Mouse (Mus musculus) hindbrain, embryonic 12.5 days (tissue): ENCODE data around the gene Dse. TPM values are rescaled to one million over a fixed set of nuclear protein-coding genes. Genes with fewer than 3 reads are reported as not detected.

Source experiments
- ATAC-seq: fragments of 200-750 bp; cut with Nextera tagmentation; 2 replicates; pipeline ENCODE4 v1.8.0; 2017; ENCODE audit warnings: moderate TSS enrichment; ENCODE audit not compliant: low FRiP score
- H3K27ac ChIP-seq: fragments of 300-500 bp; sonication (generic); 2 replicates; pipeline ENCODE4 v1.5.1; 2016; ENCODE audit warnings: mild to moderate bottlenecking
- H3K27me3 ChIP-seq: fragments of 300-500 bp; sonication (generic); 2 replicates; pipeline ENCODE4 v1.6.1; 2016; ENCODE audit warnings: mild to moderate bottlenecking
- H3K36me3 ChIP-seq: fragments of 300-500 bp; sonication (generic); 2 replicates; pipeline ENCODE4 v1.6.1; 2016; ENCODE audit warnings: mild to moderate bottlenecking
- H3K4me1 ChIP-seq: fragments of 300-500 bp; sonication (generic); 2 replicates; pipeline ENCODE4 v1.6.1; 2016
- H3K4me2 ChIP-seq: fragments of 300-500 bp; sonication (generic); replicated peaks from 2 replicates; pipeline ENCODE4 v1.6.1; 2016; ENCODE audit warnings: mild to moderate bottlenecking
- H3K4me3 ChIP-seq: fragments of 300-500 bp; sonication (generic); 2 replicates; pipeline ENCODE4 v1.5.1; 2016; ENCODE audit warnings: mild to moderate bottlenecking
- H3K9ac ChIP-seq: fragments of 300-500 bp; sonication (generic); 2 replicates; pipeline ENCODE4 v1.6.1; 2016; ENCODE audit warnings: mild to moderate bottlenecking, moderate library complexity
- H3K9me3 ChIP-seq: fragments of 300-500 bp; sonication (generic); replicated peaks from 2 replicates; pipeline ENCODE4 v1.6.1; 2016; ENCODE audit warnings: mild to moderate bottlenecking
- WGBS: fragments of 180-500 bp; shearing (Covaris S2); methylation state at CpG from one replicate; pipeline ENCODE4 v1.1.7; 2016; 5-methylcytosine and 5-hydroxymethylcytosine counted together
- polyA plus RNA-seq: library from polyadenylated mRNA; unstranded; fragments of >200 nt; fragmentation: Nextera tagmentation; extraction: Ambion mirVana; gene quantifications from 2 replicates; pipeline ENCODE4 v1.2.1, GENCODE M21; 2016

The Dse gene
- polyA plus RNA-seq, 1 experiment from 2014 or later, result 26.8 TPM

DNA sequence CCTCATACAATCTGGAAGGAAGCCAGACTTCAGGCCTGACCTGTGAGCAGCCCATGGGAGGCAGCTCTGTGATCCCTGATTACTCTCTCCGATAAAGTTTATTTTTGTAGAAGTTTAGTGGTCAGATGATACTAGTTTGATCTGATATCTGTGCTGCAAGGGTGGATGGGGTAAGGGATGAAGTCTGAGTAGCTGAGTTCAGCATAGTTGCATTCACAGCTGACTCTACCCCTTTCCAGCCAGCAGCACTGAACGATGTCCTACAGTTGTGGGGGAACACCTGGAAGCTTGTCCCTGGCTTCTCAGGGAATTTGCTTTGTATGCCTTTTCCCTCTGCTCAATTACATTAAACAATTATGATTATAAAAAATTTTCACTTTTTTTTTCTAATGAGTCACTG lies 12.6 kb downstream of the Dse start:
- H3K9ac ChIP-seq, result no peak overlapping the region
- H3K36me3 ChIP-seq, result no peaks in the 10 kb centered on the region
- H3K4me2 ChIP-seq, result no peak overlapping the region
- no peaks in the 10 kb centered on the region for H3K4me1 ChIP-seq
- H3K27ac ChIP-seq, result no peak overlapping the region
- WGBS, result 77% methylated on average over 2 of the region's 2 CpGs
- no peak overlapping the region for H3K4me3 ChIP-seq
- H3K27me3 ChIP-seq, result no peaks in the 10 kb centered on the region
- no peak for ATAC-seq
- H3K9me3 ChIP-seq, result no peaks in the 10 kb centered on the region

DNA sequence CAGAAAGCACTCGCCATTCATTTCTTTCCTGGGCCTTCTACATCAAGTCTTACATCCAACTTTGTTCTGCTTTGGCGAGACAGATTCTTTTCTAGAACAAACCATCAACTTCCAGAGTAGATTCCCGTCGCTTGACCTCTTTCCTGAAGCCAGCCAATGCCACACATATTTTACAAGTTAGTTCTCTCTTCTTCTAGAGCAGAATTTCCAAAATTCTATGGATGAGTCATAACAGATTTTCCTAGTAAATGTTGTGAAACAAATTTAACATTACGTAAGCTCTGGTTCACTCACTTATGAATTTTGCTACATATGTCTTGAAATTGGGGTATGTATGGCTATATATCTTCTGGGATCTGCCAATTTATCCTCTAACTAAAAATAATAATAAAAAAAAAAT lies 13.0 kb downstream of the Dse start:
- H3K4me3 ChIP-seq, result no peak overlapping the region
- no peak for ATAC-seq
- H3K27me3 ChIP-seq, result no peaks in the 10 kb centered on the region
- H3K36me3 ChIP-seq, result no peaks in the 10 kb centered on the region
- H3K4me1 ChIP-seq, result no peaks in the 10 kb centered on the region
- H3K4me2 ChIP-seq, result no peak overlapping the region
- 89% methylated on average over 5 of the region's 5 CpGs for WGBS
- H3K9me3 ChIP-seq, result no peaks in the 10 kb centered on the region
- no peak overlapping the region for H3K27ac ChIP-seq
- no peak overlapping the region for H3K9ac ChIP-seq

DNA sequence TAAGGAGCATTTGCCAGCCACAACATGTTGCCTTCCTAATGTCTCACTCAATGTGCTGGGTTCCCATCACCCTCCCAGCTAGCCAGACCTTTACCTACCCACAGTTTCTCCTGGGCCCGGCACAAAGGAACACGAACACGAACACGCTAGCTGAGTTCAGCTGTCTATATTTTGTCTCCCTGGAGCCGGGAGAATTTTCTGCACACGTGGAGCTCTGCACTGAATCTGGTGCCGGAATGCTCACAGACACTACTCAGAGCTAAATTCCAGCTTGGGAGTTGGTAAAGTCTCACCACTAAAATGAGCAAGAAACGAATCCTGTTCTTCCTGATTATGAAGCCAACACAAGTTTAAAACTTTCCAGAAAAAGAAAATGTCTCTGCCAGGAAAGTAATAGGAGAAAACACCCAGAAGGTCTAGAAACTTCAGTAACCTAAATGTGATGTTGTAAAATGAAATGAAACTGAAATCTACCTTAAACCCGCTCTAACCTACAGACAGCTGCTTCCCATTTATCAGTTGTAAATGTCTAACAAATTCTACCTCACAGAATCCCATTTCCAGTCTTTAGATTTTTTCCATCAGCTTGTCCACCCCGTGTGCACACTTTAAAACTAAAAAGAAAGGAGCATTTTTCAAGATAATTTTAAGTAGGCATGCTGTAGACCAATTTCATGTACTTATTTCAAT lies 20.8 kb downstream of the Dse start:
- H3K27me3 ChIP-seq, result no peaks in the 10 kb centered on the region
- 73% methylated on average over 10 of the region's 10 CpGs for WGBS
- no peak overlapping the region for H3K27ac ChIP-seq
- no peaks in the 10 kb centered on the region for H3K4me1 ChIP-seq
- H3K36me3 ChIP-seq, result no peaks in the 10 kb centered on the region
- H3K9me3 ChIP-seq, result no peaks in the 10 kb centered on the region
- no peak overlapping the region for H3K4me3 ChIP-seq
- no peak overlapping the region for H3K9ac ChIP-seq
- no peak for ATAC-seq
- H3K4me2 ChIP-seq, result no peak overlapping the region

DNA sequence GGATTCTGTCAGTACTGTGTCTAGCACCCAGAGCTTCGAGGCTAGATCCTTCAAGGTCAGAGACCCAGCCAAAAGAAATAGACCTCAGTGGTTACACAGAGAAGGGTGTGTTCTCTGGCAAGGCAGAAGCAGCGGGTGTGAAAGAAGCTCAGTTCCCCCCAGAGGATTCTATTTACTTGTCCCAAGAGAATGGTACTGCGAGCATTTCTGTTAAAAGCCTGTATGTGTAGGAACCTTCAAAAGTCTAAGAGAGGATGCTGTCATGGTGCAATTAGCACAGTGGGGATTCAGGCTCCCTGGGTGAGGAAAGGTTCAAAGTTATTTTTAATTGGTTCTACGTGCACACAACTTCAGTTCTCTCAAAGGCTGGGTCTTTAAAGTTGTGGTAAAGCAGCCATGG lies 22.0 kb downstream of the Dse start:
- no peak overlapping the region for H3K9ac ChIP-seq
- H3K27me3 ChIP-seq, result no peaks in the 10 kb centered on the region
- no peak overlapping the region for H3K4me2 ChIP-seq
- ATAC-seq, result no peak
- H3K4me1 ChIP-seq, result no peaks in the 10 kb centered on the region
- H3K36me3 ChIP-seq, result no peaks in the 10 kb centered on the region
- H3K4me3 ChIP-seq, result no peak overlapping the region
- no peaks in the 10 kb centered on the region for H3K9me3 ChIP-seq
- H3K27ac ChIP-seq, result no peak overlapping the region
- WGBS, result 50% methylated on average over 4 of the region's 4 CpGs

DNA sequence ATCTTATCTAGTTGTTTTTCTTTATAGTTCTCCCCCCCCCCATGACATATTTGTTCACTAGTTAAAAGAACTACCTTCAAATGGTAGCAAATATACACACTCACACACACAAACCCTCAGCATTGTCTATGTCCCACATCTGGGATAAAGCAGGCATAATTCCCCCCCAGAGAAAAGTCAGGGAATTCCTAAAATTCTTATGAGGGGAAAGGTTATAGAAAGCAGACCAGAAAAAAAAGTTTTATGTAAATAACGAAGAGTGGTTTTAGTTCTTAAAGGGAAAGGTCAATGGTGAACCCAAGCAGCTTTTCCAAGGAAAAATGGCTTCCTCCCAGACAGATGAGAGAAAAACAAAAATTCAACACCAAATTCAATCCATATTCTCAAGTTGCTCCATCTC lies 22.6 kb downstream of the Dse start:
- H3K4me2 ChIP-seq, result no peak overlapping the region
- H3K36me3 ChIP-seq, result no peaks in the 10 kb centered on the region
- no peak overlapping the region for H3K9ac ChIP-seq
- H3K27me3 ChIP-seq, result no peaks in the 10 kb centered on the region
- H3K4me1 ChIP-seq, result no peaks in the 10 kb centered on the region
- 58% methylated on average over 1 of the region's 1 CpGs for WGBS
- H3K27ac ChIP-seq, result no peak overlapping the region
- no peak overlapping the region for H3K4me3 ChIP-seq
- H3K9me3 ChIP-seq, result no peaks in the 10 kb centered on the region
- no peak for ATAC-seq

DNA sequence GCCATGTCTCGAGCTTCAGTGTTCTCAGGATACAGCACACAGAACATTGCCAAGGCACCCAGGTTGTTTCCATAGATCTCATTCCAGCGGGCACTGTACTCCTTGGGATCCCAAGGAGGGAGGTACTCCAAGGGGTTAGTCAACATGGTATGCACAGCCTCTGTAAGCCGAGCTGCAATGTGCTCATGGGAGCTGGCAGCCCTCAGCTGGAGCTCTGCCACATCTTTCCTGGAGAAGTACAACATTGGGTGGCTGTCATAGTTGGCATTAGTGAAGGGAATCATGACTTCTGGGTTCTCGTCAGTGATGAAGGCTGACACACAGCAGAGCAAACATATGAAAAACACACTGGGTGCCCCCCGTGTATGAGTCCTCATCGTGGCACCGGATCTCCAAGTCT lies 23.8 kb downstream of the Dse start:
- Histone ChIP-seq H3K27ac (no peak overlapping the region), H3K27me3 (no peaks in the 10 kb centered on the region)

DNA sequence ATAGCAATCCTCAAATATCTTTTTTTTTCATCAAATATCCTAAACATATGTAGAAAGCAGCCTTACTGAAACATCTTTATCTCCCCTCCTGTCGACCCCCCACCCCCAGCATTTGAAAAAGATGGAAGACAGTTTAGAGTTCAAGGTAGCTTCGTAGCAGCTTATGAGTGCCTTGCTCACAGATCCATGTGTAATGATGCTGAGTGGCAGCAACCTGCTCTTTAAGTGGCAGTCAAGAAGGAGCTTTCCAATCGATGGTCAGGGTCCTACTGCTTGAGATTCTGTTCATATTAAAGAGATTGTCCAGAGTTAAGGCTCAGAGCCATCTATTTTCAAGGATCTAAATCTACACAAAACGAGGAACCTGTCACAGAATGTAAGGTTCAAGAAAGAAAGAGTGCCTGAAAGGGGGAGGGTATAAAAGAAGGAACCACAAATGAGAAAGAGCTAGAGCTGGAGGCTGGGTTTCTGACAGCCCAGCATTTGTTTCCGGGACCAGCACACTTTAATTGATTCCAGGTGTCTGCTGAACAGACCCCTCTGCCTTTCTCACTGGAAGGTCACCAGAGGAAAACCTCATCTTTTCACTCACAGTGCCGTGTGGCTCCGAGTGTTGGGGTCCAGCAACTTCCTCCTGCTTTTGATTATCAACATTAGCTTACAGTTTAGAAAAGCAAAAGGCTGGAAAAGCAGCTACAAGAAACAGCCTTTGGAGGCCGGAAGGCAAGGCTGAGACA lies 31.5 kb downstream of the Dse start:
- WGBS, result 50% methylated on average over 8 of the region's 8 CpGs
- ATAC-seq, result no peak
- H3K9ac ChIP-seq, result no peak overlapping the region

More for the DNA sequence above, 23.8 kb downstream of the Dse start:
- no peaks in the 10 kb centered on the region for H3K9me3 ChIP-seq
- no peak overlapping the region for H3K4me2 ChIP-seq
- no peak for ATAC-seq
- no peaks in the 10 kb centered on the region for H3K36me3 ChIP-seq
- H3K4me3 ChIP-seq, result no peak overlapping the region
- H3K9ac ChIP-seq, result no peak overlapping the region
- no peaks in the 10 kb centered on the region for H3K4me1 ChIP-seq
- WGBS, result 89% methylated on average over 7 of the region's 7 CpGs

DNA sequence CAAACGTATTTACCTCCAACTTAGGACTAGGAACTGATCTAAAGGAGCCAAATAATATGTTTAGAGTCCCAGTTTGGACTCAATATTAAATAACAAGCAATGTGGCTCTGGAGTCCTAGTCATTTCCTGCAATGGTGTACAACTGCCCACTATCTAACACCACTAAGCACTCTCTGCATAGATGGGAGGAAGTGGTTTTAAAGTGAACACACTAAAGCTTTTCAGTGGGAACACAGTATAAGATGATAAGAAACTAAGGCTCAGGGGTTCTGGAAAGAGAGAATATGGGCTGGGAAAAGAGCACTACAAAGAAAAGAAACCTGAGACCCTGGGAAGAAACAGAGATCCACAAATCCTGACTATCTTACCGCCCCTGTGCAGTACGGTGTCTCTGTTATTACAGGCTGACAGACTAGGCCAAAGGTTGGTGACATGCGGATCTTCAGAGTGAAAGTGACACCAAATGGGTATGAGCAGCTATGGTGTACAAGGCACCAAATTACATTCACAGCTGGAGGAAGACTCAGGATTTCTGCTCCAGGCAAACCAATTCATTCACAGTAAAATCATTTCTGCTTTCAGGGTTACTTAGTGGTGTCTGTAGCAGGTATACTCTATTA lies 34.7 kb downstream of the Dse start:
- Histone ChIP-seq H3K4me3 (no peak overlapping the region), H3K27ac (no peak overlapping the region), H3K9me3 (no peaks in the 10 kb centered on the region), H3K36me3 (no peaks in the 10 kb centered on the region), H3K9ac (no peak overlapping the region), H3K27me3 (no peaks in the 10 kb centered on the region), H3K4me2 (no peak overlapping the region), H3K4me1 (peaks cover 2% of the 10 kb centered on the region; the same call in 1 of the 2 replicates)
- ATAC-seq, result no peak
- 77% methylated on average over 4 of the region's 4 CpGs for WGBS

More for the DNA sequence above, 31.5 kb downstream of the Dse start:
- Histone ChIP-seq H3K27me3 (no peaks in the 10 kb centered on the region), H3K9me3 (no peaks in the 10 kb centered on the region), H3K4me2 (no peak overlapping the region), H3K36me3 (no peaks in the 10 kb centered on the region), H3K27ac (peak overlapping the region; percentile 30; the same call in 1 of the 2 replicates), H3K4me1 (peaks cover 2% of the 10 kb centered on the region; the same call in 1 of the 2 replicates), H3K4me3 (no peak overlapping the region)

DNA sequence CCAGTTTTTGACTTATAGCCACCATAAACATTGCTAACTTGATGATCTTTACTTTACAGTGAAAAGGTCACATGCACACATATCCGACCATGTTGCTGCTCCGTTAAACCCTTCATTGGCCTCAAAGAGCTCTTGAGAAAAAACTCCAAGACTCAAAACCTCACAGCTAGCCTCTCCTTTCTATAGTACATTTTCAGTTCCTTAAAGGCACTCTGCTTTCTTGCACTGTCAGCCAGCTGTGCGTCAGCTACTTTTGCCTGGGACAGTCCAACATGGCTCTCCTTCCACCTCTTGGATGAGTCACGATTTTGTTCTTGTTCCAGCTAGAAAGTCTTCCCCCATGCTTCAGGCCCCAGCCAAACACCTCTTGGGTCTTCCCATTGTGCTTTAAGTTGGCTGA lies 35.9 kb downstream of the Dse start:
- Histone ChIP-seq H3K9ac (no peak overlapping the region), H3K9me3 (no peaks in the 10 kb centered on the region), H3K27ac (no peak overlapping the region), H3K36me3 (no peaks in the 10 kb centered on the region), H3K27me3 (no peaks in the 10 kb centered on the region), H3K4me3 (no peak overlapping the region), H3K4me1 (peaks cover 2% of the 10 kb centered on the region; the same call in 1 of the 2 replicates), H3K4me2 (no peak overlapping the region)
- ATAC-seq, result no peak
- 91% methylated on average over 4 of the region's 4 CpGs for WGBS

DNA sequence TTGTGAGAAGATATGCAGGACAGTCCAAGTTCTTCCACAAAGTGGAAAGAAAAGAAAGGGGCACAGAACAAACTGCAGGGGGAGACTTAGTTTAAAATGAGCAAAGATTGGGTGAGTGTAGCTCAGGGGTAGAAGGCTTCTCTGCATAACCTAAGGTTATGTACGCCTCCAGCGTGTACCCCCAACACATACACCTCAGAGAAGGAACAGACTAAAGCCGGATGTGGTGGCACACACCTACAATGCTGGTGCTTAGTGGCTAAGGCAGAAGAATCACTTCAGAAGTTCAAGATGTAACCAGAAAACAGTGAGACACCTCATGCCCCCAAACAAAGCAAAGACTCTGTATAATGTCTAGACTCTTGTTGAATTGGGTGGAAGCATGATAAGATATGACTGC lies 36.3 kb downstream of the Dse start:
- Histone ChIP-seq H3K4me3 (no peak overlapping the region), H3K36me3 (no peaks in the 10 kb centered on the region), H3K9ac (no peak overlapping the region), H3K4me1 (peaks cover under 1% of the 10 kb centered on the region; the same call in 1 of the 2 replicates), H3K27me3 (no peaks in the 10 kb centered on the region), H3K9me3 (no peaks in the 10 kb centered on the region), H3K27ac (no peak overlapping the region), H3K4me2 (no peak overlapping the region)
- ATAC-seq, result no peak
- WGBS, result 92% methylated on average over 3 of the region's 3 CpGs

DNA sequence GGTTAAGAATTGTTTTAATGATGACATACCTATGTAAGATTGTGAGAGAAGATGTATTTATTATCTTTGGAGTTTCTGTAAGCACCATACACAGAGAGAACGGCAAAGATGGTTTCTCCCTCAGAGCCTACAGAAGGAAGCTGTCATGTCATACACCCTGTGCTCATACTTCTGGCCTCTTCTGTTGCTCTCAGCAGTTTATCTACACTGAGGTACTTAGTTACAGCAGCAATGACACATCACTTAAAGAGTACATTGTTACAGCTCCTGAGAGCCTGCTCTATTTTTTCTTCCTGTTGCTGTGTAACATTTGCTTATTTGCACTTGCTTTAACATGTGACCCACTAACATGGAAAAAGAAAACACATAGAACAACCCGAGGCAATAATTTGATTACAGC lies 40.5 kb downstream of the Dse start:
- ATAC-seq, result no peak
- Histone ChIP-seq H3K9ac (no peak overlapping the region), H3K4me3 (no peak overlapping the region), H3K27me3 (no peaks in the 10 kb centered on the region), H3K36me3 (no peaks in the 10 kb centered on the region), H3K4me2 (no peak overlapping the region), H3K4me1 (no peaks in the 10 kb centered on the region), H3K27ac (no peak overlapping the region), H3K9me3 (no peaks in the 10 kb centered on the region)
- WGBS, result 83% methylated on average over 2 of the region's 2 CpGs

DNA sequence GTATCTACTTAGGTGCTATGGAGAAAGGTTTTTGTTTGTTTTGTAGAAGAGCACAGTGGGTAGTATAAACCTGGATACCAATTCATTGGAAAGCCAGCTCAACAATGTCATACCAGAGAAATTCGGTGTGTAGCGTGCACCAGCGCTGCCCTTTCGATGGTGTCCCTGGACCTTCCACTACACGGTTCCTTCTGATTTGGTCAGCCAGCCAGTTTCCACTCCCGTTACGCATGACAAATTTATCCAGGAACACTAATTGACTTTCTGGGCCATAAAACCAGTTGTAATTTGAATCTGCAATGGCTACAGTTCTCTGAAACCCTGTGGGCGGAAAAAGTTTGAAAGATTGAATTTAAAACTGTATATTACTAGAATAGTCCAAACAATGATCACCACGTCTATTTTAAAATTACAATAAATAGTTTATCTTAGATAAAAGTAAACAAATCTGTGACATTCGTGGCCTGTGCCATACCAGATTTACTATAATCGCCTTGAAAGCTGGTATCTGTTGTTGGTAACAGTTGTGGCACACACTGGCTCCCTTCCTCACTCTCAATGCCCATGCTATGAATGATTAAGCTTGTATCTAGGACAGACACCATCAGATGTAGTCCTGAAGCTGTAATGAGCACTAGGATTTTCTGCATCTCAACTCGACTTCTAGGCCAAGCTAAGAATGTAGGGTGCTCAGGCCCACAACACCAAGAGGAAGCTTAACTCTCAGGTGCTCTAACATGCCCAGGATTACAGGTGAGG lies 51.5 kb downstream of the Dse start:
- Histone ChIP-seq H3K4me2 (no peak overlapping the region), H3K27ac (no peak overlapping the region), H3K4me3 (no peak overlapping the region), H3K27me3 (no peaks in the 10 kb centered on the region), H3K36me3 (no peaks in the 10 kb centered on the region), H3K9me3 (no peaks in the 10 kb centered on the region), H3K4me1 (no peaks in the 10 kb centered on the region), H3K9ac (no peak overlapping the region)
- ATAC-seq, result no peak
- WGBS, result 88% methylated on average over 12 of the region's 12 CpGs
